Mouse (Mus musculus) heart, embryonic 12.5 days (tissue): ENCODE data around the gene Pttg1. TPM values are rescaled to one million over a fixed set of nuclear protein-coding genes. Genes with fewer than 3 reads are reported as not detected.

Source experiments
- ATAC-seq: fragments of 200-750 bp; cut with Nextera tagmentation; 2 replicates; pipeline ENCODE4 v1.8.0; 2017; ENCODE audit warnings: moderate TSS enrichment, moderate library complexity; ENCODE audit not compliant: insufficient number of reproducible peaks, low FRiP score
- H3K27ac ChIP-seq: fragments of 300-500 bp; sonication (generic); 2 replicates; pipeline ENCODE4 v1.5.1; 2016; ENCODE audit warnings: mild to moderate bottlenecking, moderate library complexity; ENCODE audit not compliant: poor library complexity, severe bottlenecking
- H3K27me3 ChIP-seq: fragments of 300-500 bp; sonication (generic); replicated peaks from 2 replicates; pipeline ENCODE4 v1.6.1; 2016; ENCODE audit warnings: mild to moderate bottlenecking, moderate library complexity
- H3K36me3 ChIP-seq: fragments of 300-500 bp; sonication (generic); 2 replicates; pipeline ENCODE4 v1.6.1; 2016; ENCODE audit warnings: mild to moderate bottlenecking, moderate library complexity
- H3K4me1 ChIP-seq: fragments of 300-500 bp; sonication (generic); replicated peaks from 2 replicates; pipeline ENCODE4 v1.6.1; 2016; ENCODE audit warnings: mild to moderate bottlenecking
- H3K4me2 ChIP-seq: fragments of 300-500 bp; sonication (generic); 2 replicates; pipeline ENCODE4 v1.6.1; 2016; ENCODE audit warnings: mild to moderate bottlenecking, moderate library complexity
- H3K4me3 ChIP-seq: fragments of 300-500 bp; sonication (generic); 2 replicates; pipeline ENCODE4 v1.5.1; 2016; ENCODE audit warnings: mild to moderate bottlenecking
- H3K9ac ChIP-seq: fragments of 300-500 bp; sonication (generic); 2 replicates; pipeline ENCODE4 v1.6.1; 2016; ENCODE audit warnings: mild to moderate bottlenecking, moderate library complexity
- H3K9me3 ChIP-seq: fragments of 300-500 bp; sonication (generic); replicated peaks from 2 replicates; pipeline ENCODE4 v1.6.1; 2016; ENCODE audit warnings: mild to moderate bottlenecking, moderate library complexity
- WGBS: fragments of 180-500 bp; shearing (Covaris S2); methylation state at CpG from one replicate; pipeline ENCODE4 v1.1.7; 2016; 5-methylcytosine and 5-hydroxymethylcytosine counted together
- polyA plus RNA-seq: library from polyadenylated mRNA; unstranded; fragments of >200 nt; fragmentation: Nextera tagmentation; extraction: Ambion mirVana; gene quantifications from 2 replicates; pipeline ENCODE4 v1.2.1, GENCODE M21; 2016

Pttg1 gene
- polyA plus RNA-seq, result 117 and 121 TPM in 2 replicates

- H3K27me3 ChIP-seq, result no peaks in the 10 kb centered on the region
- H3K36me3 ChIP-seq, result peaks cover 26% of the 10 kb centered on the region
- 3% methylated on average over 27 of the region's 27 CpGs for WGBS
- peak; percentile 96 for ATAC-seq
- H3K9ac ChIP-seq, result peak within 1 kb of the TSS; percentile 82
- peak within 1 kb of the TSS; percentile 68 for H3K4me2 ChIP-seq
- peak within 1 kb of the TSS; percentile 86 for H3K27ac ChIP-seq
- H3K4me3 ChIP-seq, result peak within 1 kb of the TSS; percentile 69
- H3K9me3 ChIP-seq, result no peaks in the 10 kb centered on the region
- peaks cover 12% of the 10 kb centered on the region for H3K4me1 ChIP-seq
These were observed at the start of gene Pttg1 for GRCm38 (mm10) chr11:43425824-43426413. Pttg1 (minus strand) TSS chr11:43426251.

DNA sequence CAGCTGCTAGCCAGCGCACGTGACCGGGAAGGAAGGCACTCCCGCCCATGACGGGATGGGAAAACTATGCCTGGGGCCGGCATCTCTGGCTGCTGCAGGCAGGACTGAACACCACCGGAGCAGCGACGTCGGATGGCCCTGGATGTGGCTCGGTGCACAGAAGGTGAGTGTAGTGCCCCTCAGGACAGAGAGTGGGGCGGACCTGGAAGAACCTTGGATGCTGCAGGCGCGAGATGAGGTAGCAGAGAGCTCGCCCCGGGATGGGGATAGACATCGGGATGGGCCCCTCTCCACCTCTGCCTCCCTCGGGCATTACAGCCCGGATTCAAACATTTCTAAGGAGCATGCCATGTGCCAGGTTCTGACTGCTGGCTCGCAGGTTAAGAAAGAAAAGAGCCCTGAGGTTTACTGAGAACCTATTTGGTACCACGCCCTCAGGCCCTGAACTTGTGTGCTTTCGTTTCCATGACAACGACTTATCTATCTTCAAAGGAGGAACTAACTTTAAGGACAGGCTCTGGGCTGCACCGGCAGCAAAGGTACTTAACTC lies 48.2 kb upstream of the Pttg1 start, which contains the start of gene C1qtnf2:
TSS of gene C1qtnf2 (plus strand) at position 52 of the 550 bp plus-strand sequence.
- ATAC-seq, result peak; percentile 72
- Histone ChIP-seq H3K9ac (peak within 1 kb of the TSS; percentile 17; the same call in 1 of the 2 replicates), H3K4me1 (peaks cover 15% of the 10 kb centered on the region), H3K9me3 (no peaks in the 10 kb centered on the region), H3K4me3 (peak within 1 kb of the TSS; percentile 42), H3K27me3 (no peaks in the 10 kb centered on the region), H3K4me2 (peak within 1 kb of the TSS; percentile 81), H3K36me3 (no peaks in the 10 kb centered on the region), H3K27ac (no peak within 1 kb of the TSS)
- WGBS, result 3% methylated on average over 24 of the region's 24 CpGs

- H3K9me3 ChIP-seq, result no peaks in the 10 kb centered on the region
- H3K4me3 ChIP-seq, result peak overlapping the region; percentile 42
- ATAC-seq, result no peak
- H3K9ac ChIP-seq, result peak overlapping the region; percentile 17; the same call in 1 of the 2 replicates
- H3K4me2 ChIP-seq, result peak overlapping the region; percentile 81
- H3K4me1 ChIP-seq, result peaks cover 15% of the 10 kb centered on the region
- no peaks in the 10 kb centered on the region for H3K27me3 ChIP-seq
- H3K36me3 ChIP-seq, result no peaks in the 10 kb centered on the region
- 49% methylated on average over 15 of the region's 15 CpGs for WGBS
- no peak overlapping the region for H3K27ac ChIP-seq
These were observed 47.7 kb upstream of the Pttg1 start for GRCm38 (mm10) chr11:43473635-43474224.

- WGBS, result 71% methylated on average over 1 of the region's 1 CpGs
- Histone ChIP-seq H3K9me3 (no peaks in the 10 kb centered on the region), H3K4me3 (no peak overlapping the region), H3K9ac (no peak overlapping the region), H3K27ac (no peak overlapping the region), H3K27me3 (no peaks in the 10 kb centered on the region), H3K36me3 (no peaks in the 10 kb centered on the region), H3K4me2 (no peak overlapping the region), H3K4me1 (peaks cover 15% of the 10 kb centered on the region)
- no peak for ATAC-seq
These were observed 47.1 kb upstream of the Pttg1 start for GRCm38 (mm10) chr11:43473115-43473514.

GRCm38 (mm10) chr11:43470881-43471820 lies 45.1 kb upstream of the Pttg1 start:
- WGBS, result 68% methylated on average over 6 of the region's 6 CpGs
- Histone ChIP-seq H3K4me2 (no peak overlapping the region), H3K4me1 (peaks cover 15% of the 10 kb centered on the region), H3K27ac (no peak overlapping the region), H3K4me3 (no peak overlapping the region), H3K9ac (no peak overlapping the region), H3K9me3 (no peaks in the 10 kb centered on the region), H3K36me3 (no peaks in the 10 kb centered on the region), H3K27me3 (no peaks in the 10 kb centered on the region)
- no peak for ATAC-seq

DNA sequence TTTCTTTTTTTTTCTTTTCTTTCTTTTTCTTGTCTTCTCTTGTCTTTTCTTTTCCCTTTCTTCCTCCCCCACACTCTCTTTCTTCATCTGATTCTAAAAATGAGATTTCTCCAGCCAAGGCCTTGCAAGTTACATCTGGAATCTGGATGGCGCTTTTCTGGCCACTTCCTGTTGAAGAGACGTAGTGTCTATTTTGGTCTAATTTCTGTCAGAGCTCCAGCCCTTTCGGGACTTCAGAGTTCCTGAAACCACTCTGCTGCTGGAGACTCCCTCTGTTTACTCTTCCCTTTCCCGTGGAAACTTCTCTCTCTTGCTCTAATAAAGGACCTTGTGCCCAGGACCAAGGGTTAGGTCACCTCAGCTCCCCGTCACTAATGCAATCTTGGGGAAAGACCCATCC lies 44.1 kb upstream of the Pttg1 start:
- no peak overlapping the region for H3K4me3 ChIP-seq
- no peak overlapping the region for H3K27ac ChIP-seq
- H3K9me3 ChIP-seq, result no peaks in the 10 kb centered on the region
- H3K4me2 ChIP-seq, result no peak overlapping the region
- 31% methylated on average over 5 of the region's 5 CpGs for whole genome bisulfite sequencing
- ATAC-seq, result no peak
- peaks cover 15% of the 10 kb centered on the region for H3K4me1 ChIP-seq
- no peaks in the 10 kb centered on the region for H3K36me3 ChIP-seq
- H3K27me3 ChIP-seq, result no peaks in the 10 kb centered on the region
- no peak overlapping the region for H3K9ac ChIP-seq

- Histone ChIP-seq H3K36me3 (no peaks in the 10 kb centered on the region), H3K4me3 (no peak overlapping the region), H3K9me3 (no peaks in the 10 kb centered on the region; the same call in 1 of the 2 replicates), H3K27ac (no peak overlapping the region), H3K4me1 (no peaks in the 10 kb centered on the region), H3K4me2 (no peak overlapping the region), H3K27me3 (no peaks in the 10 kb centered on the region), H3K9ac (no peak overlapping the region)
- no peak for ATAC-seq
- WGBS, result 84% methylated on average over 25 of the region's 25 CpGs
These were observed 37.2 kb upstream of the Pttg1 start for GRCm38 (mm10) chr11:43463204-43463603.

DNA sequence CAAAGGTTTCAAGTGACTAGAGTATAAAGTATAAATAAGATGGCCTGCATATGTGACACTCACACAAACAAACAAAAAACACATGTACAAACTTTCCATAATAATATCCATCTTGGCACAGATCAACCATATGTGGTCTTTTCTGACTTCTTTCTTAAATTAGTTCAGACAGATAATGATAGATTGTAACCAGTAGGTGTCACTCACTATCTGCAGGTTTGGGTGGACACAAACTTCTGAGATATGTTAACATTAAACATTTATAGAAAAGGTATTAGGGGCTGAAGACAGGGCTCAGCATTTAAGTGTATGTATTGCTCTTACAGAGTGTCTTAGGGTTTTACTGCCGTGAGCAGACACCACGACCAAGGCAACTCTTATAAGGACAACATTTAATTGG lies 26.2 kb upstream of the Pttg1 start:
- H3K9ac ChIP-seq, result no peak overlapping the region
- no peak overlapping the region for H3K27ac ChIP-seq
- H3K27me3 ChIP-seq, result no peaks in the 10 kb centered on the region
- no peak overlapping the region for H3K4me2 ChIP-seq
- H3K9me3 ChIP-seq, result no peaks in the 10 kb centered on the region
- WGBS, result 61% methylated on average over 2 of the region's 2 CpGs
- H3K36me3 ChIP-seq, result peaks cover 5% of the 10 kb centered on the region
- no peaks in the 10 kb centered on the region for H3K4me1 ChIP-seq
- H3K4me3 ChIP-seq, result no peak overlapping the region
- no peak for ATAC-seq

DNA sequence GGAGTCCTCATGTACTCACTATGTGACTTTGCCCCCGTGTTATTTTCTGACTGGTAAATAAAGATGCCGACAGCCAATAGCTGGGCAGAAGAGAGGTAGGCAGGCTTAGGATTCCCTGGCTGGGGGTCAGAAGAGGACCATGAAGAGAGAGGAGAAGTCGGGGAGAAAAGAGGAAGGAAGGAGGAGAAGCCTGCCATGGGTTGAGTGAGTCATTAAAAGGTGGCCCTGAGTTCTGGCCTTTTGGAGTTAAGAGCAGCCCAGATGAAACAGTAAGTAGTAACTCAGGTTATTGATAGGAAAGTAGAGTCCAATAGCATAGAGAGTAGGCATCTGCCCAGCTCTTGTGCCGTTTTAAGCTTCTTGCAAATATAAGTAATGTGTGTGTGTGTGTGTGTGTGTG lies 25.3 kb upstream of the Pttg1 start:
- H3K27me3 ChIP-seq, result no peaks in the 10 kb centered on the region
- no peak overlapping the region for H3K4me2 ChIP-seq
- H3K4me3 ChIP-seq, result no peak overlapping the region
- no peak for ATAC-seq
- H3K4me1 ChIP-seq, result no peaks in the 10 kb centered on the region
- no peaks in the 10 kb centered on the region for H3K9me3 ChIP-seq
- H3K9ac ChIP-seq, result no peak overlapping the region
- 61% methylated on average over 4 of the region's 4 CpGs for WGBS
- no peak overlapping the region for H3K27ac ChIP-seq
- H3K36me3 ChIP-seq, result peaks cover 11% of the 10 kb centered on the region

DNA sequence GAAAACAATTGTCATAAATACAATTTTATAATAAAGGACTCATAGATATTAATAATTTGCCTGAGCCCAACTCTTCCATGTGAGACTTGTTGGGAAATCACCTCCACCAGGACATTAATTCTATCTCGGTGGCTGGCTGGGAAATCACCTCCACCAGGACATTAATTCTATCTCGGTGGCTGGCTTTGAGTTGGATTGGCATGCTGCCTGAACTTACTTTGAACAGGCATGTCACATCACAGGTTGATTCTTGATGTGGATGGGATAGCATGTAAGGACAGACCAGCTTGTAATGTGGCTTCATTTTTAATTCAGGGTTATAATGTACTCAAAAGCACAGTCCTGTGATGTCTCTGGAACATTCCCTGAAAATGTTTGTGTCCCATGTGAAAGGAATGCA lies 23.9 kb upstream of the Pttg1 start:
- Histone ChIP-seq H3K4me2 (no peak overlapping the region), H3K9me3 (no peaks in the 10 kb centered on the region), H3K4me1 (no peaks in the 10 kb centered on the region), H3K27me3 (no peaks in the 10 kb centered on the region), H3K9ac (no peak overlapping the region), H3K36me3 (peaks cover 25% of the 10 kb centered on the region), H3K27ac (no peak overlapping the region), H3K4me3 (no peak overlapping the region)
- ATAC-seq, result no peak
- 82% methylated on average over 2 of the region's 2 CpGs for WGBS

DNA sequence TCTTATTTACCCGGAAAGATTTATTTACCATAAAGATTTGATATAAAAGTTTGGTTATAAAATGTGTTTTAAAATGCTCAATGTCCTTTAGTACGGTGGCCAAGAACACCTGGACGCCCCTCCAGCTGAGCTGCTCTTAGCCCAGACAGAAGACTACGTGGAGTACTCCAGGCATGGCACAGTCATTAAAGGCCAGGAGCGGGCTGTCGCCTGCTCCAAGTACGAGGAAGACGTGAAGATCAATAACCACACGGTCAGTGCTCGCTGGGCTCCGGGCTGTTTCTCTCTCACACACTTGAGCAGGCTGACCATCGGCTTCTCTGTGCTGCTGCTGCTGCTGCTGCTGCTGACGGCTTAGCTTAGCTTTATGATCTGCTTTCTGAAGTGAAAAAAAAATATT lies 17.1 kb upstream of the Pttg1 start:
- Histone ChIP-seq H3K9me3 (no peaks in the 10 kb centered on the region), H3K4me3 (no peak overlapping the region), H3K4me1 (no peaks in the 10 kb centered on the region), H3K4me2 (no peak overlapping the region), H3K27me3 (no peaks in the 10 kb centered on the region), H3K27ac (no peak overlapping the region), H3K36me3 (peaks cover 89% of the 10 kb centered on the region), H3K9ac (no peak overlapping the region)
- 94% methylated on average over 13 of the region's 13 CpGs for WGBS
- ATAC-seq, result no peak
